Mouse (Mus musculus): ENCODE measurements around the gene Idi1. TPM values are rescaled to one million over a fixed set of nuclear protein-coding genes. Genes with fewer than 3 reads are reported as not detected.
"Not testable (repeated sequence)": the region's sequence is repeated elsewhere in the genome, so short reads cannot be mapped to it uniquely, and the experiment has no call there.

Idi1 gene
- total RNA-seq, 2 experiments from 2014 or later: 35.7 to 40.8 TPM

DNA sequence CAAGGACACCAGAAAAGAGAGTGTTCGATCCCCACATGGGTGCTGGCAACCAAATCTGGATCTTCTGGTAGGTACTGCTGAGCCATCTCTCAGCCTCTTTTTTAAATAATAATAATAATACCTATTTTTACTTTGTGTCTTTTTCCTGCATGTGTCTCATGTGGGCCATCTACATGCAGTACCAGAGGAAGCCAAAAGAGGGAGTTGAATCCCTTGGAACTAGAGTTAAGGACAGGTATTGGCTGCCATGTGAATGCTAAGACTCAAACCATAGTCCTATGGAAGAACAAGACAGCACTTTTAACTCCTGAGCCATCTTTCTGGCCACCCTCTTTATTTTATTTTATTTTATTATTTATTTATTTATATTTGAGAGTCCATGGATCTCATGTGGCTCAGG lies 3.3 kb downstream of the Idi1 start:
- DNase-seq: no peak

DNA sequence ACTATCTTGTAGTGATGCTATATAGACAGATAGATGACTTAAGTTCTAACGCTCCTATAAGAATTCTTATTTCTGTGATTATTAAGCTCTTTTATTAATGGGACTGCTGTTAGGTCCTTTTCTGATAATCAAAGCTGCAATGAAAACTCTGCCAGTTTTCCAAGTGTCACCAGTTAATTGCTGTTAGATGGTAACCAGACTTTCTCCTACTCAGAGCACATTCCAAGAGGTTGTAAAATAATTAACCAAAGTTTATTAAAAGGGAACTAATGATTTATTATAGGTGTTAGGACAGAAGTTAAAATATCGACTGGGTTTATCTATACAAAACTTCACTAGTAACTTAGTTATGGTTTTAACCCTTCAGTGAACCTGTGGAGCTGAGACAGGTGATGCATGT lies 20.7 kb downstream of the Idi1 start:
- DNase-seq: not testable (repeated sequence)

DNA sequence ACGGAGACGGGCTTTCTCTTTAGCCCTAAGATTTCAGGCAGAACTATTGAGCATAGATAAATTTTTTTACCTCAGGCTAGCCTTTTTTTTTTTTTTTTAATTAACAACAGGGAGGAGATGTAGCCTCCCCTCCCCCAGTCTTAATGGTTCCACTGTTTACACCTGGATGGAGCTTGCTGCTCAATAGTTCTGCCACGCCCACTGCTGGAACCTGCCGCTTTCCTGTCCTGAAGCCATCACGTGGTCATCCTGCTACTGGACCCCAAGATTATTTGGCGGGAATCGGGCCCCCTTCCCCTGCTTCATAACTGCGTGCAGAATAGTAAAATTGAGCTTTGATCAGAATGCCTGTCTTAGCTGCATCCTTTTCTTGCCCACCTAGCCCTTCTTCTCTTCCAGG lies 28.6 kb downstream of the Idi1 start:
- not testable (repeated sequence) for DNase-seq

DNA sequence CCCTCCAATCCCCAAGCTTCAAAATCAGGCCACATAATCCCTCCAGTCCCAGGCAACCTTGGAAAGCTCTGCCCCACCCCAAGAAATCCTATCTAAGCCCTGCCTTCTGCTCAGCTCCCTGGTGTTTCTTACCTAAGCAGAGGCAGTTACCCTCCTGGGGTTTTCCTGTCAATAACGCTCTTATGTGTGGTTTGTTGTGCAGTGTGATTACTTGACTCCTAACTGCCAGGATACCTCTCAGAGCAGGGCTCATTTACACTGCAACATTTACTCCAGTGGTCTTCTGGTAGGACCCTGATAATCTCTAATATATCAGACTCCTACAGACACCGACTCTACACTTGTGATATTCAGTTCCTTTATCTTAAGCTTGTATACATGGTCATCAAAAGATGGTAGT lies 48.2 kb downstream of the Idi1 start:
- no peak for DNase-seq

DNA sequence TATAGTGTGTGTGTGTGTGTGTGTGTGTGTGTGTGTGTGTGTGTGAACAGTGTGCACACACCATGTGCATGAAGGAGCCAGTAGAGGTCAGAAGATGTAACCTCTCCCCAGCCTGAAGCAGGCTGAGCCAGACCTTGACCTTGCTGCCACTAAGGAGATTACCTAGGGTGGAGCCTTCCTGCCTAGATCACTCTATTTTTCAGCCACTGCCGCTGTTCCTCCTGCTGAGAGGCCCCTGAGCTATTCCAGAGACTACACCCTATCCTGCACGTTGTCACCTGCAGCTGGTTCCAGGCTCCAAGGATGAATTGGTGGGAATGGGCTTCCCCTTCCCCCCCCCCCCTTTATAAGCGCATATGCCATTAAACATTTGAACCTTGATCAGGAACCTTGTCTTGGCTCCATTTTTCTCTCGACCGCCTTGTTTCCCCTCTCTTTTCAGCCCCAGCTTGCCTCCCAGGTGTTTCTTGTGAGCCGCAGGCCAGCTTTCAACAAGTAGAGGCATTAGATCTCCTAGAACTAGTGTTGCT lies 52.4 kb downstream of the Idi1 start:
- not testable (repeated sequence) for DNase-seq

DNA sequence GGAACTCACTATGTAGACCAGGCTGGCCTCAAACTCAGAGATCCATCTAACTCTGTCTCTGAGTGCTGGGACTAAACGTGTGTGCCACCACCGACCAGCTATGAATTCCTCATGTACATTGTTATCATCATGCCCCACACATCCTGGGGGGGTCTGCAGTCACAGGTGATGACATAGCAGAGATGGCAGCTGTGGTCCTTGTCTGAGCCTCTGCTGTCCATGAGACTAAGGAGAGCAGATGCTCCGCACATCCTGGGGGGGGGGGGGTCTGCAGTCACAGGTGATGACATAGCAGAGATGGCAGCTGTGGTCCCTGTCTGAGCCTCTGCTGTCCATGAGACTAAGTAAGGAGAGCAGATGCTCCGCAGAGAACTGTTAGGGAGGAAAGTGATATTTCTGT lies 55.8 kb downstream of the Idi1 start:
- not testable (repeated sequence) for DNase-seq

DNA sequence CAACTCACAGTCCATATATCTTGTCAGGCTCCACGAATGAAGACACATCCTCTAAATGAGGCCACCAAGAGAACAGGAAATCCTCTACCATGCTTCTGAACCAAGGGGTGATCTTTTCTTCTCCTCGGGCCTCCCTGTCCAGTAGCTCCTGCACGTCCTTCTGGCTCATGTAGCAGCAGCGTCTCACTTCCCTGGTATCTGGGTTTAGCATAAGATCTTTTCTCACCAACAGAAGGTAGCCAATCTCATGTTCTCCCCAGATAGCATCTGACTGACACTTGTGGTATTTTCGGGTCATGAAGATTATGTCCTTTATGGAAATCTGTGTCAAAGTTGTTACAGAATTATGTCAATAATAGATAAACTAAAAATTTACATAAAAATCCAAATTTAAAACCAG lies 56.4 kb downstream of the Idi1 start:
- not testable (repeated sequence) for DNase-seq

Small RNAs within 50 kb of the gene (microRNA-seq; reads per million reads assigned to microRNA genes)
- 0 reads per million in 2 experiments for gene Gm22750

Other genes starting within 250 kb of the Idi1 start
- gene Wdr37, start 13.6 kb upstream of the Idi1 start, total RNA-seq (2021): 100 to 1,000 TPM in 1 of 2 experiments, 10 to 100 TPM in 1; 95.8 to 101 TPM
- gene Gm9745, start 62.7 kb downstream of the Idi1 start, total RNA-seq (2021): not detected
- not detected for gene Idi2, start 67.4 kb downstream of the Idi1 start, total RNA-seq (2021)
- 10 to 100 TPM; 37.2 to 41.0 TPM for gene Gtpbp4, start 110.6 kb downstream of the Idi1 start, total RNA-seq (2021)
- 10 to 100 TPM; 68.8 to 73.1 TPM for gene Larp4b, start 208.4 kb downstream of the Idi1 start, total RNA-seq (2021)